Mouse (Mus musculus) layer of hippocampus, adult 2 months (tissue): ENCODE data around the gene Tcf20. TPM values are rescaled to one million over a fixed set of nuclear protein-coding genes. Genes with fewer than 3 reads are reported as not detected.

Experiments used
- DNase-seq, 2 experiments: peaks; one replicate each; pipeline ENCODE4 v3.0.0; 2022; ENCODE audit warnings: low spot score in 2 of 2
- H3K27ac ChIP-seq: fragments of 200-600 bp; 2 replicates; pipeline ENCODE4 v1.8.1; 2022
- H3K4me3 ChIP-seq: fragments of 200-600 bp; 2 replicates; pipeline ENCODE4 v1.8.1; 2022; ENCODE audit warnings: mild to moderate bottlenecking
- CTCF ChIP-seq: fragments of 200-600 bp; conservative IDR thresholded peaks from 2 replicates; pipeline ENCODE4 v1.8.1; 2022; ENCODE audit warnings: antibody characterized with exemption, mild to moderate bottlenecking, moderate library complexity
- total RNA-seq, 2 experiments: library from RNA; stranded (reverse); gene quantifications; 2 replicates each; pipeline ENCODE4 v1.2.3; 2021

Tcf20 gene
- total RNA-seq, 2 experiments from 2014 or later: 219 to 230 TPM

GRCm38 (mm10) chr15:83010423-83010822 is 22.8 kb upstream of the Tcf20 start:
- DNase-seq: no peak
- no peak overlapping the region for H3K4me3 ChIP-seq
- no peak for TF ChIP-seq CTCF
- H3K27ac ChIP-seq: no peak overlapping the region; the same call in 1 of the 2 replicates

- Histone ChIP-seq H3K4me3 (no peak overlapping the region), H3K27ac (no peak overlapping the region)
- no peak for TF ChIP-seq CTCF
- no peak for DNase-seq
Observed at GRCm38 (mm10) chr15:83009532-83009931, 21.9 kb upstream of the Tcf20 start.

GRCm38 (mm10) chr15:83008761-83009423 is 21.2 kb upstream of the Tcf20 start:
- peak in 1 of 2 experiments; percentile 53 for DNase-seq
- no peak overlapping the region for H3K27ac ChIP-seq
- TF ChIP-seq CTCF: no peak

DNA sequence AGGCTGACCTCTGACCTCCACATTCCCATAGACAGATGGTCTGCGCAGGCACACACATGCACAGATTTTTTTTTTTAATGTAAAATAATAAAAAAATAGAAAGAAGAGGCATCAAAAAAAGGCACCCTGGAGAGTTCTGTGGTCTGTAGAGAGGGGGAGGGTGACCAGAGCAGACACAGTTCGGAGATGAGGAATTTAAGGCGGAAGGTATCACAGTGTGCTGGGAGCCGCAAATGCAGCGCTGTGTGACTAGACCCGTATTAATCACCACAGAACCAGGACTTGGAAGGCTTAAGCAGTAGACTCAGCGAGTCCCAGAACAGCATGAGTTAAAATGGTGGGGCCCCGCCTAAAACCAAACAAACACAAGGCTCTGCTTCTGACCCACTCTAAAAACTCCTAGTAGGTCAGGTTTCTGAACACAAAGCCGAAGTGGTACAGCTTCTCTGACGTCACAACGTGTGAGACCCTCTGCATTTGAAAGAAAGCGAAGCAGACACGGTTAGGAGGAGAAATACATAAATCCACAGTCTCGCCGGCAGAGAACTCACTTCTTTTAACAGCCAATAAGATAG is 19.8 kb upstream of the Tcf20 start:
- TF ChIP-seq CTCF: no peak
- DNase-seq: no peak
- Histone ChIP-seq H3K27ac (no peak overlapping the region), H3K4me3 (no peak overlapping the region)

More at GRCm38 (mm10) chr15:83008761-83009423, 21.2 kb upstream of the Tcf20 start:
- no peak overlapping the region for H3K4me3 ChIP-seq

DNA sequence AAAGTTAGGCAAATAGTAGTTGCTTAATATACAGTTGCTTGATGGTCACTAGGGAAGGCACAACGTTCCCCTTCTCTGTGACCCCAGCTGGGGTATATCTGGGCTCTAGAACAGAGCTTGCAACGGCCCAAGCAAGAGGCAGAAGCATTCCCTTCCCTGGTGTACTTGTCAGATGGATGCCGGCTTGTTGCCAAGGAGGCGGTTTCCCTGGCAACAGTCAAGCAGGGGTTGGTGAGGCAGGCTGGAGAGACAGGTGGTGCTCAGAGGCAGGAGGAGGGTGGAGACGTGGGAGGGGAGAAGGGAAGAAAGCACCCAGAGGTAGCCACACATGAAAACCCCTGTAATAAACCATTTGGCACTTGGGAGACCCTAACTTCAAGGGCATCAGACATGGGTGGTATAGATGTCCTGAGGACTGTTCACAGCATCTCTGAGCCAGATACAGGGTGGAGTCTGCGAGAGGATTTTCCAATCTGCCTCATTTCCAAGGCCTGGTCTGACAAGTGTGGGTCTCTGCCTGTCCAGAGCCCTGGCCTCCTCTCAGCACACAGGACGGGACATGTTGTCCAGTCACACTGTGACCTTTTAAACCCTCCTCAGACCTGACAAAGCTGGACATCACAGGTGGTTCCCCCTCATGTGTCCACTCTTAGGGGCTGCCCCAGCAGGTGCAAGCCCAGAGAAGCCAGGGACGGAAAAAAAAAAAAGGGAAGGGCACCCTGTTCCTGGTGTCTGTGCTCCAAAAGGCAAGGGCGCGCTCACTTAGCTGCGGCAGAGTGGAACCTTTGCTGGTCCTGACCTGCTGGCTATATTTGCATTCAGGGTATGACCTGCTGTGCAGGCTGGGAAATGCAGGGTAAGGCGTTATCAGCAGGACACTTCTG is 15.2 kb upstream of the Tcf20 start:
- DNase-seq: peak; percentile 92 to 94

GRCm38 (mm10) chr15:82998811-82999221 is 11.1 kb upstream of the Tcf20 start:
- no peak for DNase-seq
- no peak overlapping the region for H3K4me3 ChIP-seq
- H3K27ac ChIP-seq: no peak overlapping the region
- TF ChIP-seq CTCF: no peak

More for the DNA sequence above, 15.2 kb upstream of the Tcf20 start:
- peak overlapping the region; percentile 91 for H3K27ac ChIP-seq
- H3K4me3 ChIP-seq: no peak overlapping the region
- no peak for TF ChIP-seq CTCF

GRCm38 (mm10) chr15:82996431-82996830 is 8.8 kb upstream of the Tcf20 start:
- H3K27ac ChIP-seq: peak overlapping the region; percentile 80
- TF ChIP-seq CTCF: no peak
- no peak for DNase-seq
- no peak overlapping the region for H3K4me3 ChIP-seq

DNA sequence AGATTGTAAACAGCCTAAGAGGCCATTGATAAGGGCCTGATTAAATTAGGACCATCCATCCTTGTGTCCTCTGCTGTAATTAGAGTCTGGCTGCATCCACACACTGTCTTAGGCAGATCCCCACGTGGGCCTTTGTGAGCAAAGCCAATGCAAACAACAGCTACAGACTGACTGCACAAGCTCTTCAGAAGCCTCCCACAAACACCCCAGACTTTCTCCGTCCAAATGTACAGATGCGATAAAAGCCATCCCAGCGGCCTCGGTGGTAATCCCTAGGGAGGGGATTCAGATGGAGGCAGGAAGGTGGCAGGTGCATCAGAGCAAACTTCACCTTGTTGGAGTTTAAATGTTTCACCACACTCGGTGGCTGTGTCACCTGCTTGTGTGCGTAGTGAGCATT is 7.6 kb upstream of the Tcf20 start:
- Histone ChIP-seq H3K27ac (peak overlapping the region; percentile 80), H3K4me3 (no peak overlapping the region)
- peak in 1 of 2 experiments; percentile 64 for DNase-seq
- no peak for TF ChIP-seq CTCF

DNA sequence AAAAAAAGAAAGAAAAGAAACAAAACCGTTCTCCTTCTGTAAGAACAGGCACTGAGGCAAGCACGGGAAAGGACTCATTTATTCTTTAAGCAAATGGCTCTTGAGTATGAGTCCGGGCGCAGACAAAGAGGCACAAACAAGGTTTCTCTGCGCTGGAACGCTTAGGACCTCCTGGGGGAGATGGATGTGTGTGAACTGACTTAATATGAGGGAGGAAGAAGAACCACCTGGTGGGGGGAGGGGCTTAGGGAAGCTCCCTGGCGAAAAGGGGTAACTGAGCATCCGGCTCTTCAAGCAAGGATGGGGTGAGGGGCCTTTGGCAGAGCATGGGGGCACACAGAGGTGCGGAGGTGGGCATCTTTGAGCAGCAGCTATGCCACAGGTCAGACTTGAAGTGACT is 5.2 kb upstream of the Tcf20 start:
- H3K27ac ChIP-seq: no peak overlapping the region
- no peak for DNase-seq
- TF ChIP-seq CTCF: no peak
- no peak overlapping the region for H3K4me3 ChIP-seq

GRCm38 (mm10) chr15:82992079-82992783 is 4.6 kb upstream of the Tcf20 start:
- Histone ChIP-seq H3K27ac (peak overlapping the region; percentile 39; the same call in 1 of the 2 replicates), H3K4me3 (no peak overlapping the region)
- no peak for DNase-seq
- TF ChIP-seq CTCF: no peak

GRCm38 (mm10) chr15:82989190-82989704 is 1.6 kb upstream of the Tcf20 start:
- no peak for DNase-seq
- 0 out of 2 replicates have a peak, but pooled peaks have one; percentile 4 for TF ChIP-seq CTCF
- H3K4me3 ChIP-seq: no peak overlapping the region
- H3K27ac ChIP-seq: no peak overlapping the region

DNA sequence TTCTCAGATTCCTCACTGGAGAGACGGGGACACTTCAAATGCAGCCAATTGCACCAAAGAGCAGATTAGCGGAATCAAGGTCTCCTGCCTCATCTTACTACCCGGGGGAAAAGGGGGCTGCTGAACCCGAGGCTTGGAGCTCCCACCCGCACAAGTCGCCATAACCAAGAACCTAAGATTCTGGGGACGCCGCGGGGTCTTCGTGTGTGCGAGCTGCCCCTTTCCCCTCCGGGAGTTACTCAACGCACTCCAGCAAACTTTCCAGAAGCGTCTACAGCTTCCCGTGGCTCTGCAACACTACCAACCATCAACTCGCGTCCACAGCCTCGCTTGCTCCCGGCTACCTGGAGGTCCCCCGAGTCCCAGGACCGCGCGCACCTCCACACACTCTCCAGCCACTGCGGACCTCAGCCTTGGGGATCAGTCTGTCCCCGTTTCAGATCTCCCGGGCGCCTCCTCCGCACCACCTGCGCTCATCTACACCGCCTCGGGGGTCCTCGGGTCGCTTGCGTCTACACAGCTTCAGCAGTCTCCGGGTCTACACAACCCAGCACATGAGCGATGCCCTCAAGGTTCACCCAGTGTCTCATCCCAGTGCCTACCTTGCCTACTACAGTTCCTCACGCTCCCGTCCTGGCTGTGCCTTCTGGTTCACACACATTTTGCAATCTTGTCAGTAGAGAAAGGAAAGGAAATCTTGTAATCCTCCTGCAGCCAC is 499 bp downstream of the Tcf20 start:
- peak overlapping the region; percentile 80 for H3K27ac ChIP-seq
- TF ChIP-seq CTCF: no peak
- H3K4me3 ChIP-seq: peak overlapping the region; percentile 76
- no peak for DNase-seq
